Mouse (Mus musculus): ENCODE measurements at regions not wholly inside any gene's neighbourhood (a gene's known extent, or its start where the extent isn't known, plus 50 kb on each side); places are given as distances from the start of the nearest gene placed in this dataset.

GRCm38 (mm10) chr10:120616406-120617015 lies 140.2 kb upstream of the Hmga2 start:
- no peak for DNase-seq (ENCODE audit: low spot score)

GRCm38 (mm10) chr10:120612351-120612750 lies 136.1 kb upstream of the Hmga2 start:
- DNase-seq (ENCODE audit: low spot score) = no peak

GRCm38 (mm10) chr10:120610076-120610475 lies 133.8 kb upstream of the Hmga2 start:
- no peak for DNase-seq (ENCODE audit: low spot score)

- no peak for DNase-seq (ENCODE audit: low spot score)
These were observed 128.2 kb upstream of the Hmga2 start for GRCm38 (mm10) chr10:120604506-120604905.

DNA sequence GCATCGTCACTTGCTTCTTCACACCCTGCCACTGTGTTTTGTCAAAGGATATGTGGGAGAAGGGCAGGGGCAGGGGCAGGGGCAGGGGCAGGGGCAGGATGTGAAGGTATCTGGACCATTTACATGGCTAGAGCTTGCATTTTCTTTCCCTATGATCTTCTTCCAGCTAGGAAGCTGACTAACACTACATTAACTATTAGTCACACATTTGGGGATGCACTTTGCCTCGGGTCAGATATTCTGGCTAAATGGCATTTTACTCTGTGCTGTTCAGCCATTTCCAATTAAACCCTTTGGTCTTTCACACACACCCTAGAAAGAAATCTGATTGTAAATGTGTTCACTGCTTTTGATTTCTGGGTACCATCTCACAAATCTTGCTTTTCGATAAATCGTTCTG lies 126.9 kb upstream of the Hmga2 start:
- no peak for DNase-seq (ENCODE audit: low spot score)

- DNase-seq (ENCODE audit: low spot score) = no peak
These were observed 124.5 kb upstream of the Hmga2 start for GRCm38 (mm10) chr10:120600735-120601134.

DNA sequence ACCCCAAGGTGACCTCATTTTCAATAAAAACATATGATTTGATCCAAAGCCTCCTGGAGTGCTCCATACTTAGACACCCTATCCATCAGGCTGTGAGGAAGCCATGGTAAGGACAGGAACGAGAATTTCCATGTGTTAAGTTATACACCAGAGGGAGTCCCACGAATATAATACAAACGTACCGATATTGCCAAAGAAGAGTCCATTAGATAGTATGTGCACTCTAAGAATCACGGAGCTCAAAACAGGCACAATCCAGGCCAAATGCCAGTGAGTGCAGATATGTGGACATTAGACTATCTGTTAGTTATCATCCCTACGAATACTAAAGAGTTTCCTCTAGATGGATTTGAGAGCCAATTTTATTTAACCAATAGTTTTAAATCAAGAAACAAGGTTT lies 123.3 kb upstream of the Hmga2 start:
- no peak for DNase-seq (ENCODE audit: low spot score)

DNA sequence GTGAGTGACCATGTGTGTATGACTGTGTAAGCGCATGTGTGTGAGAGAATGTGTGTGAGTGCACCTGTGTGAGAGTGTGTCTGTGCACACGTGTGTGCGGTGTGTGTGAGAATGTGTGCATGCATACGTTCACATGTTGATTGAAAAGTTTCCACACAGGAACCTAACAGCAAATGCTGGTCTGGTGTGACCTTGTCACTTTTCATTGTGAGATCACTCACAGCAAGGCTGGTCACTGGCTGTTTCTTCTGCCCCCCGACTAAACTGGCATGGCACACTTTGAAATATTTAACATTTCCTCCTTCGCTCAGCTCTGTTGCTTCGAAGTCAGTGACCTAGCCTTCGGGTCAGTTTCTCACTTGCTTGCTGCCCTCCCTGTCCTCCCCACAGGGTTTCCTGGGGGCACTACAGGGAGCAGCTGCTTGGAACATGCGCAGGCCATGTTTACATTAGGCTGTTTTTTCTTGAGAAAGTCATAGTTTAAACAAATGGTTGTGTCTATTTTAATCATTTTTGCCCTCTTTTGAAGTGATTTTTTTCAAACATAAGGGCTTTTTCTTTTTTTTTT lies 121.1 kb upstream of the Hmga2 start:
- no peak for DNase-seq (ENCODE audit: low spot score)

GRCm38 (mm10) chr10:120595145-120595544 lies 118.9 kb upstream of the Hmga2 start:
- no peak for DNase-seq (ENCODE audit: low spot score)

DNA sequence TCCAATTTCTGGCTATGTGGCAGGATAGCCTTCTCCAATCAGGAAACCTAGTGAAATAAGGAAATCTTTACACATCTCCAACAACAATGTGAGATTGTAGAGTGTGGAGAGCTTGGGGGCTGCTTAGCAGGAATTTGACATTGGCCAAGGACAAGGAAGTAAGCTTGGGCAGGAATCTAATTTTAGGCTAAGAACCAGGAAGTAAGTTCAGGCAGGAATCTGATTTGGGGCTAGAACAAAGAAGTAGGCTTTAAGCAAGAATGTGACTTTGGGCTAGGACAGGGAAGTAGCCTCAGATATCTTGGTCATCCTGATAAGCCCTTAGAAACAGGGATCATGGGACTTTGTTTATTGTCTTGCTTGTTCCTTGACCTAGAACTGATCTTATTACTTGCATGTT lies 117.6 kb upstream of the Hmga2 start:
- DNase-seq (ENCODE audit: low spot score) = no peak

- no peak for DNase-seq (ENCODE audit: low spot score)
These were observed 113.4 kb upstream of the Hmga2 start for GRCm38 (mm10) chr10:120589659-120590058.

DNA sequence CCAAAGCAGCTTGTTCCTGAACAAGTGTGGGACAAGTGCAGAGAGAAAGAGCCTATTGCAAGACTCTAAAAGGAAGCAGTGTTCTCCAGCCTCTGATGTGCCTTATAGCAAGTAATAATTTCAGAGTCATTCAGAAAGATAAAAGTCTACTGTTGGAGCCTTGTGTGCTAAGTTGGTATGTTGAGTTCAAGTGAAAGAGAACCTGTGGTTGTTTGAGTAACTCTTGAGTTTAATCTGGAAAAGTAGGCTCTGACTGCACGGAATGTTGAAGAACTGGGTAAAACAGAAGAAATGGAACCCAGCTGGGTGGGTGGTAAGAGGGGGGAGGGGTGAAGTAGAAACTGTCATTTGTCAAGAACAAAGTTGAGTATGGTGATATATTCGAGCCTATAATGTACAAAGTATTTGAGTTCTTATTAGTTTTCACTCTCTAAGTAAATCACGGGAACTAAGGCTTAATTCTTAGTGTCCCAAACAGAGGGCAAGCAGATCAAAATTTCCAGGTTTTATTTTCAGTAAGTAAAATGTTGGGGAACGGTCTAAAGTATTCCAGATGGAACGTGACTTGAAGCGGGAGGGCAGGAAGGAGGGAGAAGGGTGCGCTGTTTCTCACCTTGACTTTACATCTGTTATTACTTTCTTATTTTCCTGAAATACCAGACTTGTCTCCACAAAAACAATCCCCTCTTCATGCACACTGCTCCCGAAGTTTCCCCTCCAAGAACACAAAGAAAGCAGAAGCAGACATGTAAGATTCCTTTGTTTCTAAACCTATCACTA lies 111.8 kb upstream of the Hmga2 start:
- DNase-seq (ENCODE audit: low spot score) = no peak

DNA sequence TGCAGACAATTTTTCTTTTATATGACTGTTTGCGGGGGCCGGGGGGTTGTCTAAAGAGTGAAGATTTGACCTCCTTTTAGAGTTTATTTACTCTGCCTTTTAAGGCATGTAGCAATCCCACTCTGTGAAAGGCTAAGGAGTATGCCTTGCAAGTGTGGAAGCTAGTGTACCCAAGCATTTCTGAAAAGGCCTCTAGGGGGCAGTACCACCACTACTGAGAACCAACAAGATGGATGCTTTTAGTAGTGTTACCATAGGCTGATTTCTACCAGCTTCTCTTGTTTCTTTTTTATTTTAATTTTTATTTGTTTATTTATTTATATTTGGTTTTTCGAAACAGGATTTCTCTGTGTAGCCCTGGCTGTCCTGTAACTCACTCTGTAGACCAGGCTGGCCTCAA lies 110.9 kb upstream of the Hmga2 start:
- DNase-seq (ENCODE audit: low spot score) = no peak

- DNase-seq (ENCODE audit: low spot score) = no peak
These were observed 106.2 kb upstream of the Hmga2 start for GRCm38 (mm10) chr10:120582497-120582896.

GRCm38 (mm10) chr10:120581547-120581946 lies 105.3 kb upstream of the Hmga2 start:
- DNase-seq (ENCODE audit: low spot score) = no peak

DNA sequence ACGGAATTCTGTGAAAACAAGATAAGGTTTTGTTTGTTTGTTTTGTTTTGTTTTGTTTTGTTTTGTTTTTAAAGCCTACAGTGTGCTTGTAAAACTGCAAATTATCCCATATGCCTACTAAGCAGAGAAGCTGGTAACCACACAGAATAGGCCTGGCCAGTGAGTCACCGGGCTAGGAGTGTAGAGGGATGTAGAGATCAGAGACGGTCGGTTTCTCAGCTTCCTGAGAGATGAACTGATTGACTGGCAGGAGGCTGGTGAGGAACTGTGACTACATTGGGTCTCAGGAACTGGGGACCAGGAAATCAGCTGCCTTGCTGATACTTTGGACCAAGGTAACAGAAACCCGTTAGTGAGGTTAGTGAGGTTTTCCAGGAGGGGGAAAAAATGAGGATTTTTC lies 100.6 kb upstream of the Hmga2 start:
- DNase-seq (ENCODE audit: low spot score) = no peak

- DNase-seq (ENCODE audit: low spot score) = no peak
These were observed 99.9 kb upstream of the Hmga2 start for GRCm38 (mm10) chr10:120576148-120576547.

DNA sequence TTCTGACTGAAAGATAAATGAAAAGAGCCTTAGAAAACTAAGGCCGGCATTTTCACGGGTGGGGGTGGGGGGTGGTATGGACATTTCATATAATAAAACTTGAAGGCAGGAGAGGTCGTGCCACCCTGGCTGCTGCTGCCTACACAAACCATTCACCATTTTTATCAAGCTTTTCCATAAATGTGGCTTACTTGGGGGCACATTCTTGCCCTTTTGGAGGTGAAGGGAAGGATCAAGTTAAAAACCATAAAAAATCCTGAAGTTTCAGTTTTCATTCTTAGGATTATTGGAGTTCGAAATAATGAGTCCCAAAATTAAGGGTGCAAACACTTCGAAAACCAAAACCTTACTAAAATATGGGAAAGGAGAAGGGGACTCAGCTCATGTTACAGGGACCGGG lies 95.1 kb upstream of the Hmga2 start:
- DNase-seq (ENCODE audit: low spot score) = no peak

GRCm38 (mm10) chr10:120565992-120566391 lies 89.7 kb upstream of the Hmga2 start:
- DNase-seq (ENCODE audit: low spot score) = no peak

DNA sequence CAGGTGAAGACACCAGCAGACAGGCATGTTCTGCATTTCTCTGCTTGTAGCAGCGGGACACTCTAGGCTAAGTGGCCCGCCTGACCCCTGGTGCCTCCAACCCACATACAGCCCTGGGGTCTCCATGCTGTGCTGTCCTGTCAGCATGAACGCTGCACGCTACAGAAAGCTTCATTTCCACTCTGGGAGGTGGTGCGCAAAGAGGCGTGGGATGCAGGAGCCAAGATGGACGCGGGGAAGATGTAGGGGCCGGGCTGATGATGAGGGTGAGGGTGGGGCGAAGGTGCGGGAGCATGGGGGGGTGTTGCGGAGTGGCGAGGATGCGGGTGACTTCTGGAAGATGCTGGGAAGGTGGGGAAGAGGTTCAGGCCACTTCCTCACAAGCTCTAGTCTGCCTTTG lies 88.6 kb upstream of the Hmga2 start:
- DNase-seq (ENCODE audit: low spot score) = no peak

- no peak for DNase-seq (ENCODE audit: low spot score)
These were observed 87.7 kb upstream of the Hmga2 start for GRCm38 (mm10) chr10:120563926-120564325.

DNA sequence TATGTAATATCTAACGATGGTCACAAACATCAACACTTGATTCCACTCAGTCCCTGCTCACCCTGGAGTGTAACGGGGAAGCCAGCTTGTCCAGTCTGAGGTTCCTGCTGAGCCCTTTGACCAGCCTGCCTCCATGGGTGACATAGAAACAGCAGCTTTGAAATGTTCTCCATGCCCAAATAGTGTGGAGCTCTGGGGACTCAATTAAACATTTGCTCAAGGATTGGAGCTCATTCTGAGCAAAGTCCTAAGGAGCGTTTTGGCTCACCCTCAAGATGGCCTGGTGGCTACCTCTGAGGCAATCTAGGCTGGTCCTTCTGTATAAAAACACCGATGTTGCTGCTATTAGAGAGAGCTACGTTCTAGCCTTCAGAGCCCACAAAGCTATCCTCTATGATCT lies 85.6 kb upstream of the Hmga2 start:
- DNase-seq (ENCODE audit: low spot score) = no peak

DNA sequence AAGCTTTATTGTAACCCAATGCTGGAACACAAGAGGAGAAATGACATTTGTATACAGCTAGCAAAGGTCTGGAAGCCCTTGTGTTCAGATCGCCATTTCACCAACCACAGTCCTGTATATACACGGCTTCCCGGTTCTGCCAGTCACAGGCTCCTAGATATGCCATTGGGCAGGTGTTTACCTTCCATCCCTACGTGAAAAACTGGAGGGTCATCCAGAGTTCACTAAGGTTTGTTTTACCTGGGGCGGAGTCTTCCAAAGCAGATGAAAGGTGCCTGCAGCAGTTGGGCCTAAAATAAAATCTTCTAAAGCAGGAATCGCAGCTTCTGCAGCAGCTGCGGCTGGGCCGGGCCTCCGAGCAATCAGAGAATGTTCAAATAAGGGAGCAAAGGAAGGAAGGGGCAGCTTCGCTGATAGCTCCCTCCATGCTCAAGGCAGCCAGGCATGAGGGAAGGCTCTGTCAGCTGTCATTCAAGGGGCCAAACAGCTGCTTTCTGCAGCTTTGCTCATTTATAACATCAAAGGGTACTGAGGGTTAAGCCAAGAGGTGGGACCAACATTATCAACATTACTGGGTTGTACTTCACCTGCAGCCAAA lies 81.7 kb upstream of the Hmga2 start:
- no peak for DNase-seq (ENCODE audit: low spot score)
